Mouse (Mus musculus) limb, embryonic 14.5 days (tissue): ENCODE measurements around the gene Dpyd. TPM values are rescaled to one million over a fixed set of nuclear protein-coding genes. Genes with fewer than 3 reads are reported as not detected.

ENCODE experiments used
- ATAC-seq: fragments of 200-750 bp; cut with Nextera tagmentation; 2 replicates; pipeline ENCODE4 v1.8.0; 2017; ENCODE audit warnings: low read depth, moderate number of reproducible peaks, moderate TSS enrichment; ENCODE audit not compliant: low FRiP score
- DNase-seq: peaks from one replicate; pipeline ENCODE4 v3.0.0-alpha.2; 2015; ENCODE audit warnings: low spot score
- H3K27ac ChIP-seq: fragments of 300-500 bp; sonication (generic); replicated peaks from 2 replicates; pipeline ENCODE4 v1.5.1; 2014; ENCODE audit warnings: low read depth, mild to moderate bottlenecking, low read length, moderate library complexity, mixed read lengths
- H3K27me3 ChIP-seq: fragments of 300-500 bp; sonication (generic); 2 replicates; pipeline ENCODE4 v1.6.1; 2014; ENCODE audit warnings: low read length, mixed read lengths; ENCODE audit not compliant: control insufficient read depth, insufficient read depth
- H3K36me3 ChIP-seq: fragments of 300-500 bp; sonication (generic); 2 replicates; pipeline ENCODE4 v1.6.1; 2014; ENCODE audit warnings: mild to moderate bottlenecking, low read length, moderate library complexity, mixed read lengths; ENCODE audit not compliant: control insufficient read depth, insufficient read depth
- H3K4me1 ChIP-seq: fragments of 300-500 bp; sonication (generic); 2 replicates; pipeline ENCODE4 v1.6.1; 2014; ENCODE audit warnings: antibody characterized with exemption, low read length, mixed read lengths; ENCODE audit not compliant: control insufficient read depth, insufficient read depth
- H3K4me2 ChIP-seq: fragments of 300-500 bp; sonication (generic); replicated peaks from 2 replicates; pipeline ENCODE4 v1.6.1; 2014; ENCODE audit warnings: low read depth, mild to moderate bottlenecking, low read length, moderate library complexity; ENCODE audit not compliant: severe bottlenecking
- H3K4me3 ChIP-seq: fragments of 300-500 bp; sonication (generic); replicated peaks from 2 replicates; pipeline ENCODE4 v1.5.1; 2014; ENCODE audit warnings: low read length
- H3K9ac ChIP-seq: fragments of 300-500 bp; sonication (generic); 2 replicates; pipeline ENCODE4 v1.6.1; 2014; ENCODE audit warnings: mild to moderate bottlenecking, low read depth, low read length, moderate library complexity; ENCODE audit not compliant: severe bottlenecking
- H3K9me3 ChIP-seq: fragments of 300-500 bp; sonication (generic); 2 replicates; pipeline ENCODE4 v1.6.1; 2016; ENCODE audit warnings: low read length; ENCODE audit not compliant: control insufficient read depth
- POLR2A ChIP-seq: fragments of 200-500 bp; IDR thresholded peaks from 2 replicates; pipeline ENCODE4 v1.8.0; 2012; ENCODE audit warnings: inconsistent platforms, mild to moderate bottlenecking, moderate library complexity, borderline replicate concordance; ENCODE audit not compliant: insufficient read depth, insufficient read length; ENCODE audit errors: extremely low read depth
- WGBS: fragments of 180-500 bp; shearing (Covaris S2); extraction: QIAGEN DNeasy Blood & Tissue Kit; methylation state at CpG from one replicate; pipeline ENCODE4 v1.1.7; 2014; 5-methylcytosine and 5-hydroxymethylcytosine counted together
- polyA plus RNA-seq, 2 experiments: library from polyadenylated mRNA; depleted of rRNA in 1 of 2; stranded (reverse) in 1 of 2; unstranded in 1 of 2; fragments of >200 nt; fragmentation: Nextera tagmentation in 1 of 2; extraction: Ambion mirVana in 1 of 2; gene quantifications; 2 replicates each; pipeline versions ENCODE4 v1.2.1 to v1.2.3; 2012 to 2014

The Dpyd gene
- polyA plus RNA-seq, 2 experiments, result 3.1 to 5.2 TPM

GRCm38 (mm10) chr3:118991312-118991711, 429.4 kb downstream of the Dpyd start:
- no peaks in the 10 kb centered on the region for H3K9me3 ChIP-seq
- DNase-seq (no peak), ATAC-seq (no peak)
- H3K4me1 ChIP-seq, result no peaks in the 10 kb centered on the region
- H3K27ac ChIP-seq, result no peak overlapping the region
- WGBS, result 94% methylated on average over 2 of the region's 2 CpGs
- no peak overlapping the region for H3K4me3 ChIP-seq
- no peaks in the 10 kb centered on the region for H3K36me3 ChIP-seq
- TF ChIP-seq POLR2A, result no peak
- H3K27me3 ChIP-seq, result no peaks in the 10 kb centered on the region
- no peak overlapping the region for H3K4me2 ChIP-seq
- H3K9ac ChIP-seq, result no peak overlapping the region

DNA sequence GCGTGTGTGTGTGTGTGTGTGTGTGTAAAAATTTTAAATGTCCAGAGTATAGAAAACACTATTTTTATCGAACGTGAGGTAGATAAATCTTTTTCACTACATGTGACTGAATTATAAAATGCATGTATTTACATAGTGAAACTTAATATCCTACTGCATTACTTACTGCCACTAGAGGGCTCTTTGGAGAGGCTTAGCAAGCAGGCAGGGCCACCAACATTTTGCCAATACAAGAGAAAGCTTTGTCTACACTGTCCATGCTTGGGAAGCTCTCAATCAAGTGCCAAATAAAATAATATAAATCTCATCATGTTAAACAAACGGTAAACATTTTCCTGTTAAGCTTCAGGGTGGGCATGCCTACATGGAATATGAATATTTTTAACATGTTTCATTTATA, 429.9 kb downstream of the Dpyd start:
- 82% methylated on average over 4 of the region's 4 CpGs for whole genome bisulfite sequencing
- ATAC-seq, result no peak
- no peak for TF ChIP-seq POLR2A

GRCm38 (mm10) chr3:119021255-119021654, 459.3 kb downstream of the Dpyd start:
- Histone ChIP-seq H3K36me3 (no peaks in the 10 kb centered on the region), H3K9me3 (no peaks in the 10 kb centered on the region), H3K4me1 (no peaks in the 10 kb centered on the region), H3K9ac (no peak overlapping the region), H3K4me2 (no peak overlapping the region), H3K27ac (no peak overlapping the region), H3K27me3 (no peaks in the 10 kb centered on the region), H3K4me3 (no peak overlapping the region)
- DNase-seq (no peak), ATAC-seq (no peak)
- 58% methylated on average over 7 of the region's 7 CpGs for WGBS
- no peak for TF ChIP-seq POLR2A

More for the DNA sequence above, 429.9 kb downstream of the Dpyd start:
- no peak overlapping the region for H3K4me2 ChIP-seq
- no peak overlapping the region for H3K9ac ChIP-seq
- no peak overlapping the region for H3K27ac ChIP-seq
- H3K36me3 ChIP-seq, result no peaks in the 10 kb centered on the region
- H3K9me3 ChIP-seq, result no peaks in the 10 kb centered on the region
- no peak for DNase-seq
- no peaks in the 10 kb centered on the region for H3K27me3 ChIP-seq
- no peaks in the 10 kb centered on the region for H3K4me1 ChIP-seq
- H3K4me3 ChIP-seq, result no peak overlapping the region

GRCm38 (mm10) chr3:119042611-119043010, 480.7 kb downstream of the Dpyd start:
- no peak overlapping the region for H3K4me2 ChIP-seq
- DNase-seq, result no peak
- H3K27ac ChIP-seq, result no peak overlapping the region
- H3K9ac ChIP-seq, result no peak overlapping the region
- no peak for TF ChIP-seq POLR2A
- 67% methylated on average over 1 of the region's 1 CpGs for WGBS
- H3K4me1 ChIP-seq, result no peaks in the 10 kb centered on the region
- ATAC-seq, result no peak
- H3K27me3 ChIP-seq, result no peaks in the 10 kb centered on the region
- no peak overlapping the region for H3K4me3 ChIP-seq
- H3K9me3 ChIP-seq, result no peaks in the 10 kb centered on the region
- no peaks in the 10 kb centered on the region for H3K36me3 ChIP-seq

- Histone ChIP-seq H3K9me3 (no peaks in the 10 kb centered on the region), H3K27ac (no peak overlapping the region), H3K9ac (no peak overlapping the region), H3K4me3 (no peak overlapping the region), H3K4me2 (no peak overlapping the region), H3K36me3 (no peaks in the 10 kb centered on the region), H3K27me3 (no peaks in the 10 kb centered on the region), H3K4me1 (no peaks in the 10 kb centered on the region)
- WGBS, result 93% methylated on average over 1 of the region's 1 CpGs
- no peak for TF ChIP-seq POLR2A
- ATAC-seq (no peak), DNase-seq (no peak)
Observed at GRCm38 (mm10) chr3:119056144-119056543, 494.2 kb downstream of the Dpyd start.

DNA sequence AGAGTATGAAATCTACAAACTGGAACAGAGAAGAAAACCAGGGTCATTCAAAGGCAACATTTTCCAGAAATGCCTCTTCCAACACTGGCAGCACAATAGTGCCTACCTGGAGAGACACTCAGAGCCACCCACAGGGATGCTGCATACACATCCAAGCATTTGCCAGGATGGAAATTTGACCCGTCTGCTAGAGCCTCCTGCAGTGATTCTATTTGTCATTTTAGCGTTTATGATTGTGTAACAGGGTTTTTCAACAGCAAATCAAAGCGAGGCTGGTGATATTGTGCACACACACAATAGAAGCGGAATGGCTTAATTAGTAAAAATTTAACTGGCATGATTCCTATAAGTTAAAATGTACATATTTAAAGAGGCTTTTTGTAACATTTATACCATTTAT, 501.3 kb downstream of the Dpyd start:
- no peak for TF ChIP-seq POLR2A
- Histone ChIP-seq H3K4me2 (no peak overlapping the region), H3K27me3 (no peaks in the 10 kb centered on the region), H3K27ac (no peak overlapping the region), H3K36me3 (no peaks in the 10 kb centered on the region), H3K4me3 (no peak overlapping the region), H3K9me3 (no peaks in the 10 kb centered on the region), H3K9ac (no peak overlapping the region), H3K4me1 (no peaks in the 10 kb centered on the region)
- ATAC-seq (no peak), DNase-seq (no peak)
- 53% methylated on average over 4 of the region's 4 CpGs for WGBS
